ENCODE assay signal across 24 mouse cellular contexts in the genomic region with DNA sequence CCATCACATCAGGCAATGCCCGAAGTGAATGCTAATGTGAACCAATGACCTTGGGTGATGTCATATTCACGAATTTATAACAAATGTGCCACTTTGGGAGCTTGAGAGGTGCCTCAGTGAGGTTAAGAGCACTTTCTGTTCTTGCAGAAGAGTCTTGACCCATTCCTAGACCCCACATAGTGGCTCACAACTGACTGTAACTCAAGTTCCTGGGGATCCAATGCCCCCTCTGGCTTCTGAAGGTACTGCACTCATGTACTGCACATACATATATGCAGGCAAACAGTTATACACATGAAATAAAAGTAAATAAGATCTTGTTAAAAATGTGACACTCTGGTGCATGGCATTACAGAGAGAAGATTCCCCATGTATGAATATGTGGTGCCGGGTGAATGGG.
DNase-seq lines count a peak whose midpoint lies in the region; ATAC-seq and TF ChIP-seq lines count a peak whose summit lies in the region.
"Had no signal": no experiment of that assay in that cellular context is flagged by ENCODE, and none has a peak within 500 bp of the region (broad histone marks: within the 10 kb centered on the region; RNA-seq: fewer than 3 reads in every experiment).

No protein-coding gene starts in this region.

- H3K9me3 ChIP-seq in hindbrain, postnatal 0 days (ENCODE audit: low read length) = no peaks in the 10 kb centered on the region
- 0 out of 2 replicates have a peak, but pooled peaks cover 5% of the 10 kb centered on the region for H3K9me3 ChIP-seq in hindbrain, embryonic 14.5 days (ENCODE audit: control insufficient read depth, low read length)
- peaks cover 3% of the 10 kb centered on the region; the same call in 1 of the 2 replicates for H3K9me3 ChIP-seq in midbrain, embryonic 11.5 days (ENCODE audit: control insufficient read depth, low read length)
- H3K9me3 ChIP-seq in midbrain, embryonic 13.5 days = no peaks in the 10 kb centered on the region; the same call in 1 of the 2 replicates
- no peaks in the 10 kb centered on the region for H3K9me3 ChIP-seq in MEL (replicated peaks; ENCODE audit: insufficient read depth, low read length)
- H3K9me3 ChIP-seq: embryonic facial prominence, embryonic 12.5 days; embryonic facial prominence, embryonic 15.5 days; heart, embryonic 15.5 days had no signal

- no peak overlapping the region for H3K4me2 ChIP-seq in hindbrain, postnatal 0 days (ENCODE audit: low read depth, low read length)
- H3K4me2 ChIP-seq in hindbrain, embryonic 14.5 days (replicated peaks) = no peak overlapping the region
- no peak overlapping the region for H3K4me2 ChIP-seq in midbrain, embryonic 11.5 days
- H3K4me2 ChIP-seq in midbrain, embryonic 13.5 days (replicated peaks) = no peak overlapping the region
- H3K4me2 ChIP-seq: embryonic facial prominence, embryonic 12.5 days; embryonic facial prominence, embryonic 15.5 days; forebrain, embryonic 15.5 days; heart, embryonic 12.5 days; heart, embryonic 15.5 days; hindbrain, embryonic 13.5 days had no signal

- no peaks in the 10 kb centered on the region for H3K36me3 ChIP-seq in hindbrain, postnatal 0 days (ENCODE audit: insufficient read depth, low read length)
- H3K36me3 ChIP-seq in hindbrain, embryonic 14.5 days (replicated peaks; ENCODE audit: control insufficient read depth, insufficient read depth) = no peaks in the 10 kb centered on the region
- no peaks in the 10 kb centered on the region for H3K36me3 ChIP-seq in midbrain, embryonic 11.5 days (ENCODE audit: control insufficient read depth, insufficient read depth, low read length)
- H3K36me3 ChIP-seq in midbrain, embryonic 13.5 days = no peaks in the 10 kb centered on the region
- H3K36me3 ChIP-seq in MEL (ENCODE audit: control insufficient read depth in 1 of 2, insufficient read depth in 2 of 2, low read length in 2 of 2) = no peaks in the 10 kb centered on the region
- H3K36me3 ChIP-seq: embryonic facial prominence, embryonic 12.5 days; embryonic facial prominence, embryonic 15.5 days; forebrain, embryonic 15.5 days; heart, embryonic 12.5 days; heart, embryonic 15.5 days; hindbrain, embryonic 10.5 days; hindbrain, embryonic 13.5 days had no signal

- H3K27ac ChIP-seq in hindbrain, postnatal 0 days = no peak overlapping the region
- no peak overlapping the region for H3K27ac ChIP-seq in hindbrain, embryonic 14.5 days
- no peak overlapping the region for H3K27ac ChIP-seq in midbrain, embryonic 11.5 days (ENCODE audit: low read depth, low read length)
- no peak overlapping the region for H3K27ac ChIP-seq in midbrain, embryonic 13.5 days
- no peak overlapping the region for H3K27ac ChIP-seq in MEL (ENCODE audit: control insufficient read depth, low read depth, low read length)
- H3K27ac ChIP-seq: embryonic facial prominence, embryonic 12.5 days; embryonic facial prominence, embryonic 15.5 days; forebrain, embryonic 15.5 days; heart, embryonic 15.5 days; hindbrain, embryonic 10.5 days; hindbrain, embryonic 13.5 days had no signal

- ATAC-seq in hindbrain, postnatal 0 days = no peak
- no peak for ATAC-seq in hindbrain, embryonic 14.5 days (ENCODE audit: low FRiP score)
- ATAC-seq in midbrain, embryonic 11.5 days (ENCODE audit: low FRiP score) = no peak
- ATAC-seq in midbrain, embryonic 13.5 days = no peak
- no peak for ATAC-seq in activated CD4-positive, CD25-positive, alpha-beta regulatory T cell, adult 4 months
- ATAC-seq: forebrain, embryonic 15.5 days had no signal

- no peaks in the 10 kb centered on the region for H3K4me1 ChIP-seq in hindbrain, postnatal 0 days (ENCODE audit: insufficient read depth, low read length)
- H3K4me1 ChIP-seq in hindbrain, embryonic 14.5 days (replicated peaks; ENCODE audit: control insufficient read depth, insufficient read depth, low read length) = no peaks in the 10 kb centered on the region
- no peaks in the 10 kb centered on the region for H3K4me1 ChIP-seq in midbrain, embryonic 11.5 days (ENCODE audit: control insufficient read depth, insufficient read depth, low read length)
- 0 out of 2 replicates have a peak, but pooled peaks cover 5% of the 10 kb centered on the region for H3K4me1 ChIP-seq in midbrain, embryonic 13.5 days (replicated peaks)
- H3K4me1 ChIP-seq in MEL (ENCODE audit: control insufficient read depth in 1 of 2, insufficient read depth in 2 of 2, low read length in 2 of 2) = no peaks in the 10 kb centered on the region
- H3K4me1 ChIP-seq: embryonic facial prominence, embryonic 12.5 days; embryonic facial prominence, embryonic 15.5 days; forebrain, embryonic 15.5 days; heart, embryonic 12.5 days; heart, embryonic 15.5 days; hindbrain, embryonic 13.5 days had no signal

- DNase-seq in hindbrain, postnatal 0 days (ENCODE audit: low spot score) = no peak
- no peak for DNase-seq in hindbrain, embryonic 14.5 days (ENCODE audit: low spot score)
- DNase-seq in midbrain, embryonic 11.5 days (ENCODE audit: low spot score, missing footprints) = peak; percentile 78
- peak; percentile 6 for DNase-seq in MEL (ENCODE audit: low read depth, low spot score)
- no peak for DNase-seq in thymus, postnatal 25 days
- DNase-seq: adrenal gland, postnatal 10 days; adrenal gland, postnatal 36 days; cerebellum, adult 11 months; cerebellum, adult 2 months; cerebellum, adult 9-11 months; cerebellum, postnatal 25 days; gastrocnemius, postnatal 25 days; heart, adult 18-20 months; heart, postnatal 10 days; heart, postnatal 36 days had no signal

- TF ChIP-seq CTCF in hindbrain, postnatal 0 days (IDR thresholded peaks at IDR 0.05; ENCODE audit: low read depth) = peak; percentile 21
- TF ChIP-seq CTCF in MEL (IDR thresholded peaks at IDR 0.05 in 2 of 3, conservative IDR thresholded peaks at IDR 0.05 in 1 of 3; ENCODE audit: control insufficient read depth in 1 of 3, insufficient read depth in 1 of 3, low read depth in 2 of 3, low read length in 3 of 3, poor library complexity in 1 of 3, severe bottlenecking in 1 of 3) = peak in 2 of 3 experiments; percentile 9 to 19; a peak in 2 of 6 replicates

- no peak overlapping the region for H3K4me3 ChIP-seq in hindbrain, postnatal 0 days (ENCODE audit: low read length)
- H3K4me3 ChIP-seq in hindbrain, embryonic 14.5 days (replicated peaks; ENCODE audit: low read length) = no peak overlapping the region
- H3K4me3 ChIP-seq in midbrain, embryonic 11.5 days (ENCODE audit: low read depth, low read length) = no peak overlapping the region
- no peak overlapping the region for H3K4me3 ChIP-seq in midbrain, embryonic 13.5 days (replicated peaks)
- no peak overlapping the region for H3K4me3 ChIP-seq in MEL (ENCODE audit: control insufficient read depth in 1 of 2, insufficient read depth in 1 of 2, low read depth in 2 of 2, low read length in 2 of 2)
- H3K4me3 ChIP-seq: embryonic facial prominence, embryonic 12.5 days; embryonic facial prominence, embryonic 15.5 days; forebrain, embryonic 15.5 days; heart, embryonic 12.5 days; heart, embryonic 15.5 days; hindbrain, embryonic 10.5 days; hindbrain, embryonic 13.5 days had no signal

- WGBS in hindbrain, postnatal 0 days = 88% methylated on average over 3 of the region's 3 CpGs
- WGBS in hindbrain, embryonic 14.5 days = 90% methylated on average over 3 of the region's 3 CpGs
- WGBS in midbrain, embryonic 11.5 days = 85% methylated on average over 3 of the region's 3 CpGs
- 88% methylated on average over 3 of the region's 3 CpGs for WGBS in midbrain, embryonic 13.5 days

- TF ChIP-seq RAD21 in MEL (IDR thresholded peaks at IDR 0.05; ENCODE audit: low read depth, low read length) = no peak

- no peak for TF ChIP-seq EP300 in MEL (IDR thresholded peaks at IDR 0.05; ENCODE audit: low read depth in 1 of 2, low read length in 2 of 2)

- H3K9ac ChIP-seq in hindbrain, postnatal 0 days (replicated peaks; ENCODE audit: low read length) = no peak overlapping the region
- no peak overlapping the region for H3K9ac ChIP-seq in hindbrain, embryonic 14.5 days
- no peak overlapping the region for H3K9ac ChIP-seq in midbrain, embryonic 11.5 days (ENCODE audit: low read length)
- no peak overlapping the region for H3K9ac ChIP-seq in midbrain, embryonic 13.5 days (replicated peaks)
- no peak overlapping the region for H3K9ac ChIP-seq in MEL (ENCODE audit: control insufficient read depth, low read depth, low read length, poor library complexity, severe bottlenecking)
- H3K9ac ChIP-seq: embryonic facial prominence, embryonic 12.5 days; embryonic facial prominence, embryonic 15.5 days; forebrain, embryonic 15.5 days; heart, embryonic 12.5 days; heart, embryonic 15.5 days; hindbrain, embryonic 13.5 days had no signal

- no peaks in the 10 kb centered on the region for H3K79me2 ChIP-seq in MEL (ENCODE audit: control insufficient read depth, insufficient read depth, low read length, poor library complexity)

- no peak for TF ChIP-seq POLR2A in MEL (IDR thresholded peaks at IDR 0.05; ENCODE audit: control insufficient read depth in 1 of 2, insufficient read depth in 1 of 2, low read depth in 1 of 2, low read length in 2 of 2, poor library complexity in 1 of 2)

- no peaks in the 10 kb centered on the region for H3K27me3 ChIP-seq in hindbrain, postnatal 0 days (ENCODE audit: insufficient read depth, low read length)
- no peaks in the 10 kb centered on the region for H3K27me3 ChIP-seq in hindbrain, embryonic 14.5 days (ENCODE audit: control insufficient read depth, insufficient read depth, low read length)
- no peaks in the 10 kb centered on the region for H3K27me3 ChIP-seq in midbrain, embryonic 11.5 days (ENCODE audit: control insufficient read depth, insufficient read depth, low read length)
- no peaks in the 10 kb centered on the region for H3K27me3 ChIP-seq in midbrain, embryonic 13.5 days
- no peaks in the 10 kb centered on the region; a peak in 1 of 4 replicates for H3K27me3 ChIP-seq in MEL (ENCODE audit: control insufficient read depth in 1 of 2, insufficient read depth in 2 of 2, low read length in 2 of 2)
- H3K27me3 ChIP-seq: embryonic facial prominence, embryonic 12.5 days; embryonic facial prominence, embryonic 15.5 days; forebrain, embryonic 15.5 days; heart, embryonic 12.5 days; heart, embryonic 15.5 days; hindbrain, embryonic 13.5 days had no signal

TF ChIP-seq in MEL, 35 proteins besides CTCF, POLR2A, EP300 and RAD21:
- TF ChIP-seq ZC3H11A (IDR thresholded peaks at IDR 0.05; ENCODE audit: low read depth, low read length) = no peak
- no peak for TF ChIP-seq ZNF384 (IDR thresholded peaks at IDR 0.05; ENCODE audit: low read depth, low read length)
- no peak for TF ChIP-seq MAZ (IDR thresholded peaks at IDR 0.05; ENCODE audit: low read depth, low read length)
- no peak for TF ChIP-seq E2F4 (IDR thresholded peaks at IDR 0.05; ENCODE audit: borderline replicate concordance, low read depth, low read length)
- TF ChIP-seq ZMIZ1 (IDR thresholded peaks at IDR 0.05; ENCODE audit: low read depth, low read length) = no peak
- no peak for TF ChIP-seq ZKSCAN1 (IDR thresholded peaks at IDR 0.05; ENCODE audit: low read depth, low read length)
- no peak for TF ChIP-seq JUND (IDR thresholded peaks at IDR 0.05; ENCODE audit: low read depth, low read length)
- no peak for TF ChIP-seq ELF1 (IDR thresholded peaks at IDR 0.05; ENCODE audit: low read depth, low read length)
- TF ChIP-seq TCF12 (IDR thresholded peaks at IDR 0.05; ENCODE audit: low read depth, low read length) = no peak
- TF ChIP-seq UBTF (IDR thresholded peaks at IDR 0.05; ENCODE audit: borderline replicate concordance, insufficient read depth, low read depth, low read length) = no peak

Comparison
In these comparisons a context has a peak if more than half of its experiments do, and no peak if none do; other contexts are left out.
1. DNase-seq: peak in midbrain, embryonic 11.5 days (single experiment) and MEL (single experiment); none in hindbrain, postnatal 0 days (single experiment), hindbrain, embryonic 14.5 days (single experiment) and thymus, postnatal 25 days (single experiment).